Mouse (Mus musculus) liver, embryonic 11.5 days (tissue): ENCODE results near the gene Ndufs2. TPM values are rescaled to one million over a fixed set of nuclear protein-coding genes. Genes with fewer than 3 reads are reported as not detected.

Experiments used
- ATAC-seq: fragments of 200-750 bp; cut with Nextera tagmentation; replicated peaks from 2 replicates; pipeline ENCODE4 v1.8.0; 2017; ENCODE audit warnings: moderate number of reproducible peaks, mild to moderate bottlenecking, moderate TSS enrichment, moderate library complexity; ENCODE audit not compliant: low FRiP score
- DNase-seq: peaks from one replicate; pipeline ENCODE4 v3.0.0-alpha.2; 2017; ENCODE audit warnings: low spot score
- H3K27ac ChIP-seq: fragments of 300-500 bp; sonication (generic); 2 replicates; pipeline ENCODE4 v1.5.1; 2014; ENCODE audit warnings: mild to moderate bottlenecking, low read depth, low read length, control low read depth
- H3K27me3 ChIP-seq: fragments of 300-500 bp; sonication (generic); replicated peaks from 2 replicates; pipeline ENCODE4 v1.6.1; 2014; ENCODE audit warnings: low read length, mixed read lengths; ENCODE audit not compliant: control insufficient read depth, insufficient read depth
- H3K36me3 ChIP-seq: fragments of 300-500 bp; sonication (generic); 2 replicates; pipeline ENCODE4 v1.6.1; 2014; ENCODE audit warnings: mild to moderate bottlenecking, low read length, moderate library complexity, mixed read lengths; ENCODE audit not compliant: control insufficient read depth, insufficient read depth
- H3K4me1 ChIP-seq: fragments of 300-500 bp; sonication (generic); replicated peaks from 2 replicates; pipeline ENCODE4 v1.6.1; 2014; ENCODE audit warnings: low read length, mixed read lengths; ENCODE audit not compliant: control insufficient read depth, insufficient read depth
- H3K4me2 ChIP-seq: fragments of 300-500 bp; sonication (generic); 2 replicates; pipeline ENCODE4 v1.6.1; 2014; ENCODE audit warnings: mild to moderate bottlenecking, control low read depth, moderate library complexity
- H3K4me3 ChIP-seq: fragments of 300-500 bp; sonication (generic); 2 replicates; pipeline ENCODE4 v1.5.1; 2014; ENCODE audit warnings: low read depth, low read length, control low read depth
- H3K9ac ChIP-seq: fragments of 300-500 bp; sonication (generic); 2 replicates; pipeline ENCODE4 v1.6.1; 2014; ENCODE audit warnings: low read depth, low read length, control low read depth
- H3K9me3 ChIP-seq: fragments of 300-500 bp; sonication (generic); 2 replicates; pipeline ENCODE4 v1.6.1; 2016; ENCODE audit warnings: low read length, inconsistent platforms, mixed read lengths; ENCODE audit not compliant: control insufficient read depth
- WGBS: fragments of 180-500 bp; shearing (Covaris S2); extraction: QIAGEN DNeasy Blood & Tissue Kit; methylation state at CpG from one replicate; pipeline ENCODE4 v1.1.7; 2014; 5-methylcytosine and 5-hydroxymethylcytosine counted together
- polyA plus RNA-seq: library from polyadenylated mRNA; unstranded; fragments of >200 nt; fragmentation: Nextera tagmentation; extraction: Ambion mirVana; gene quantifications from 2 replicates; pipeline ENCODE4 v1.2.1, GENCODE M21; 2014

Ndufs2 gene
- 256 and 262 TPM in 2 replicates for polyA plus RNA-seq

- H3K9ac ChIP-seq: peak within 1 kb of the TSS; percentile 1; the same call in 1 of the 2 replicates
- peaks cover 12% of the 10 kb centered on the region for H3K27me3 ChIP-seq
These were observed at the start of gene Ndufs2 for GRCm38 (mm10) chr1:171250680-171251593. Ndufs2 (minus strand) TSS chr1:171251388.

GRCm38 (mm10) chr1:171298226-171298625 is 47.0 kb upstream of the Ndufs2 start:
- Histone ChIP-seq H3K27me3 (0 out of 2 replicates have a peak, but pooled peaks cover 3% of the 10 kb centered on the region), H3K9me3 (no peaks in the 10 kb centered on the region), H3K4me2 (no peak overlapping the region), H3K4me3 (no peak overlapping the region), H3K4me1 (0 out of 2 replicates have a peak, but pooled peaks cover 3% of the 10 kb centered on the region), H3K9ac (no peak overlapping the region), H3K27ac (no peak overlapping the region), H3K36me3 (no peaks in the 10 kb centered on the region)
- 60% methylated on average over 3 of the region's 3 CpGs for WGBS
- DNase-seq (no peak), ATAC-seq (no peak)

More at GRCm38 (mm10) chr1:171250680-171251593, at the start of gene Ndufs2:
- no peak within 1 kb of the TSS; the same call in 1 of the 2 replicates for H3K27ac ChIP-seq
- peak within 1 kb of the TSS; percentile 19 for H3K4me3 ChIP-seq
- DNase-seq: no peak
- peak within 1 kb of the TSS; percentile 49 for H3K4me2 ChIP-seq
- no peak for ATAC-seq
- peaks cover 27% of the 10 kb centered on the region for H3K4me1 ChIP-seq
- H3K36me3 ChIP-seq: no peaks in the 10 kb centered on the region
- no peaks in the 10 kb centered on the region for H3K9me3 ChIP-seq
- WGBS: 28% methylated on average over 26 of the region's 26 CpGs

- Histone ChIP-seq H3K27ac (peak overlapping the region; percentile 90), H3K4me1 (0 out of 2 replicates have a peak, but pooled peaks cover 3% of the 10 kb centered on the region), H3K36me3 (peaks cover under 1% of the 10 kb centered on the region; the same call in 1 of the 2 replicates), H3K9me3 (no peaks in the 10 kb centered on the region), H3K9ac (peak overlapping the region; percentile 92), H3K4me3 (peak overlapping the region; percentile 70), H3K4me2 (peak overlapping the region; percentile 65), H3K27me3 (0 out of 2 replicates have a peak, but pooled peaks cover 3% of the 10 kb centered on the region)
- 14% methylated on average over 3 of the region's 3 CpGs for WGBS
- ATAC-seq: no peak
- no peak for DNase-seq
These were observed 43.8 kb upstream of the Ndufs2 start for GRCm38 (mm10) chr1:171295063-171295402.

GRCm38 (mm10) chr1:171294298-171295062 is 43.3 kb upstream of the Ndufs2 start, which contains the start of gene Ufc1:
Ufc1 (minus strand) TSS chr1:171295024.
- Histone ChIP-seq H3K4me3 (peak within 1 kb of the TSS; percentile 70), H3K36me3 (peaks cover 5% of the 10 kb centered on the region; the same call in 1 of the 2 replicates), H3K9me3 (no peaks in the 10 kb centered on the region), H3K27ac (peak within 1 kb of the TSS; percentile 90), H3K4me1 (0 out of 2 replicates have a peak, but pooled peaks cover 3% of the 10 kb centered on the region), H3K27me3 (0 out of 2 replicates have a peak, but pooled peaks cover 3% of the 10 kb centered on the region), H3K9ac (peak within 1 kb of the TSS; percentile 92), H3K4me2 (peak within 1 kb of the TSS; percentile 65)
- WGBS: under 1% methylated on average over 42 of the region's 42 CpGs
- peak; percentile 73 for ATAC-seq
- peak; percentile 84 for DNase-seq

- WGBS: 36% methylated on average over 5 of the region's 5 CpGs
- Histone ChIP-seq H3K9me3 (no peaks in the 10 kb centered on the region), H3K4me2 (peak overlapping the region; percentile 65), H3K27me3 (0 out of 2 replicates have a peak, but pooled peaks cover 3% of the 10 kb centered on the region), H3K9ac (peak overlapping the region; percentile 92), H3K36me3 (peaks cover 5% of the 10 kb centered on the region; the same call in 1 of the 2 replicates), H3K27ac (peak overlapping the region; percentile 90), H3K4me1 (peaks cover 3% of the 10 kb centered on the region; the same call in 1 of the 2 replicates), H3K4me3 (peak overlapping the region; percentile 70)
- ATAC-seq: no peak
- no peak for DNase-seq
These were observed 42.7 kb upstream of the Ndufs2 start for GRCm38 (mm10) chr1:171293906-171294297.

- Histone ChIP-seq H3K4me2 (peak overlapping the region; percentile 65), H3K9me3 (no peaks in the 10 kb centered on the region), H3K4me1 (peaks cover 6% of the 10 kb centered on the region), H3K4me3 (peak overlapping the region; percentile 70; the same call in 1 of the 2 replicates), H3K36me3 (peaks cover 8% of the 10 kb centered on the region; the same call in 1 of the 2 replicates), H3K27me3 (0 out of 2 replicates have a peak, but pooled peaks cover 3% of the 10 kb centered on the region), H3K27ac (no peak overlapping the region), H3K9ac (no peak overlapping the region; the same call in 1 of the 2 replicates)
- DNase-seq: no peak
- no peak for ATAC-seq
- WGBS: 84% methylated on average over 3 of the region's 3 CpGs
These were observed 42.2 kb upstream of the Ndufs2 start for GRCm38 (mm10) chr1:171293351-171293750.

GRCm38 (mm10) chr1:171288328-171288727 is 37.1 kb upstream of the Ndufs2 start:
- H3K27ac ChIP-seq: peak overlapping the region; percentile 39; the same call in 1 of the 2 replicates
- ATAC-seq (no peak), DNase-seq (no peak)
- H3K9ac ChIP-seq: peak overlapping the region; percentile 99
- no peaks in the 10 kb centered on the region for H3K9me3 ChIP-seq
- H3K4me1 ChIP-seq: peaks cover 16% of the 10 kb centered on the region
- WGBS: 62% methylated on average over 4 of the region's 4 CpGs
- peaks cover 21% of the 10 kb centered on the region; the same call in 1 of the 2 replicates for H3K36me3 ChIP-seq
- peak overlapping the region; percentile 70 for H3K4me2 ChIP-seq
- H3K27me3 ChIP-seq: no peaks in the 10 kb centered on the region
- peak overlapping the region; percentile 98 for H3K4me3 ChIP-seq
